ENCODE assay signal across 8 mouse cellular contexts in the genomic region with DNA sequence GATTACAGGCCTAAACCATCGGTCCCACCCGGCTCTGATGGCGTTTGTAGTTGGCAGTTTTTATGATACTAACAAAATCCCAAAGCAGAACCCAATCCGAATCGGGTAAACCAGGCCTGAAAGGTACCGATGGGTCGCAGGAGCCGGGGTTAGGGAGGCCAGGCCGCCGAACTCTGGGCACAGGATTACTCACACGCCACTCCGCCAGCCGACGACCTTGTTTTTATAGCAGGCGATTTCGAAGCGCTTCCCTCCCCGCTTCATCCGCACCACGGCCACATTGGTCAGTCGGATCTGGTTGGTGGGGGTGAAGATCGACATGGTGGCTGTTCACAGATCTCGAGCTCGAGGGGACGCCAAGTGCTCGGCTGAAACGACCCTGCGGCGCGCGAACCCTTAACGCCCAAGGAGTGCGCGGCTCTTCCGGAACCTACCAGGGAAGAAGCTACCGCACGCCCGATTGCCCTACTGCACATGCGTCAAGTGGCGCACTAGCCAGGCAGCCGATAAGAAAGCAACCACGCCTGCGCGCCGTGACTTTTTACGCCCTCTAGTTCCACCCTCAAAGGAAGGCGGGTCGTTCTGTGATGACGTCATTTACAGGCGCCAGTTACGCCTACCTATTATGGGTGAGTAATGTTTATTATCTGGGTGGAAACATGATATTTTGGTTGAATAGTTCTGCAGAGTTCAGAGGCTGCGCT. TPM values are rescaled to one million over a fixed set of nuclear protein-coding genes. Genes with fewer than 3 reads are reported as not detected.
DNase-seq lines count a peak whose midpoint lies in the region; ATAC-seq lines count a peak whose summit lies in the region.

A gene (minus strand): TSS at position 514 of the 704 bp plus-strand sequence.
A gene (plus strand): TSS at position 603 of the 704 bp plus-strand sequence.

- peak; percentile 100 for DNase-seq in NIH3T3 (ENCODE audit: low read depth)
- DNase-seq in cerebellum, postnatal 10 days: peak; percentile 98 to 99
- peak; percentile 96 to 97 for DNase-seq in frontal cortex, postnatal 10 days (ENCODE audit: low spot score in 2 of 2)
- peak; percentile 96 to 99 for DNase-seq in layer of hippocampus, postnatal 14 days (ENCODE audit: low spot score in 2 of 2)
- DNase-seq in lung, postnatal 14 days: peak; percentile 98
- DNase-seq in retina, adult 2 months (ENCODE audit: low read depth, low spot score): peak; percentile 96
- peak; percentile 94 to 97 for DNase-seq in thymus, postnatal 36 days

- peak within 1 kb of the TSS; percentile 66 for H3K4me2 ChIP-seq in hindbrain, embryonic 12.5 days (replicated peaks)

- peak within 1 kb of the TSS; percentile 80; the same call in 1 of the 2 replicates for H3K27ac ChIP-seq in hindbrain, embryonic 12.5 days

- H3K4me1 ChIP-seq in hindbrain, embryonic 12.5 days: peaks cover 25% of the 10 kb centered on the region; the same call in 1 of the 2 replicates

- no peaks in the 10 kb centered on the region for H3K9me3 ChIP-seq in hindbrain, embryonic 12.5 days (replicated peaks)

- ATAC-seq in hindbrain, embryonic 12.5 days (ENCODE audit: low FRiP score): peak; percentile 89

- under 1% methylated on average over 52 of the region's 52 CpGs for WGBS in hindbrain, embryonic 12.5 days

- no peaks in the 10 kb centered on the region for H3K27me3 ChIP-seq in hindbrain, embryonic 12.5 days

- H3K9ac ChIP-seq in hindbrain, embryonic 12.5 days: peak within 1 kb of the TSS; percentile 82

- H3K36me3 ChIP-seq in hindbrain, embryonic 12.5 days: peaks cover 28% of the 10 kb centered on the region

- H3K4me3 ChIP-seq in hindbrain, embryonic 12.5 days: peak within 1 kb of the TSS; percentile 73

RNA-seq across cellular contexts. Expression of the first gene that starts in this region (rescaled TPM):
- 69.5 and 72.6 TPM in 2 replicates for polyA plus RNA-seq in hindbrain, embryonic 12.5 days (2016; fragmentation: Nextera tagmentation; extraction: Ambion mirVana)
- 10 to 100 TPM; 61.8 to 62.4 TPM for total RNA-seq in layer of hippocampus, postnatal 14 days (2021)

RNA-seq across cellular contexts. Expression of the second gene that starts in this region (rescaled TPM):
- polyA plus RNA-seq in hindbrain, embryonic 12.5 days (2016; fragmentation: Nextera tagmentation; extraction: Ambion mirVana): 26.9 and 27.1 TPM in 2 replicates
- total RNA-seq in layer of hippocampus, postnatal 14 days (2021): 10 to 100 TPM; 17.3 to 18.0 TPM

Comparison
In these comparisons a context has a peak if more than half of its experiments do, and no peak if none do; other contexts are left out.
1. Peak in every context shown above with its lines: DNase-seq, ATAC-seq, H3K4me3 ChIP-seq and H3K27ac ChIP-seq.